ENCODE assay signal across 8 mouse cellular contexts in the genomic region with DNA sequence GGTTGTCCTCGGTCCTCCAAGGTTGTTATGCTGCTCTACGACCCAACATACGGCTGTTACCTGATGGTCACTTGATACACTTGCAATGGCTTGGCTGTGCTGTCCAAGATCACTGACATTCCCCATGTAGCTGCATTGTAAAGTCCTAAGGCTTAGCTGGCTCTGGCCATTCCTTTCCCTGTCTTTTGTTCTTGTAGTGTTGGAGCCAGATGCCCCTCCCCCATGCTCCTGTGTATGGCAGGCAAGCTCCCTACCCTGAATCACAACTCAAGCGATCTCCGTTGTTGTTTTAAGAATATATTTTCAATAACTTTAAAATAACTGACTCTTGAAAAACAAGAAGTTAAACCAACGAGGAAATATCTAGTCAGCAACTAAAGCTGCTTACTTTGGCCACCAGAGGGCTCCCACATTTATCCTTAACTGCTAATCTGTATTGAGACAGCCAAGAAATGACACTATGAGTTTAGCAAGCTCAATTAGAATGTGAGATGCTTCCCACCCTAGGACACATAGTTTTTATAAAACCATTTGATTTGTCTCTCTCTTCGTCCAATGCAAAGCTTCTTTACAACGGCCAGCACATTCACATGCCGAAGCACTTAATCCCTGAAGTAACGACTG.
DNase-seq lines count a peak whose midpoint lies in the region; ATAC-seq lines count a peak whose summit lies in the region.

No protein-coding gene starts in this region.

- H3K27ac ChIP-seq in heart, embryonic 11.5 days (ENCODE audit: low read depth, low read length), result no peak overlapping the region
- H3K27ac ChIP-seq in midbrain, embryonic 12.5 days (replicated peaks), result no peak overlapping the region

- no peak overlapping the region for H3K4me3 ChIP-seq in heart, embryonic 11.5 days (ENCODE audit: low read depth, low read length)
- no peak overlapping the region for H3K4me3 ChIP-seq in midbrain, embryonic 12.5 days

- 68% methylated on average over 10 of the region's 10 CpGs for whole genome bisulfite sequencing in heart, embryonic 11.5 days (ENCODE audit: insufficient replicate concordance)
- 36% methylated on average over 10 of the region's 10 CpGs for WGBS in midbrain, embryonic 12.5 days

- intact Hi-C loops in heart, postnatal 36 days (cut with DNase I), result loop anchor here (1.0 to 5.0 kb wide), 3 partner anchors 271 to 397 kb away; no protein-coding TSS in a partner anchor

- no peak; the same call in 1 of the 2 replicates for ATAC-seq in heart, embryonic 11.5 days (replicated peaks; ENCODE audit: insufficient number of reproducible peaks, low FRiP score, low TSS enrichment)
- ATAC-seq in midbrain, embryonic 12.5 days (ENCODE audit: low FRiP score, low read depth), result peak; percentile 65

- no peaks in the 10 kb centered on the region for H3K9me3 ChIP-seq in heart, embryonic 11.5 days (replicated peaks; ENCODE audit: control insufficient read depth, low read length)
- H3K9me3 ChIP-seq in midbrain, embryonic 12.5 days, result no peaks in the 10 kb centered on the region

- no peak overlapping the region for H3K4me2 ChIP-seq in heart, embryonic 11.5 days
- H3K4me2 ChIP-seq in midbrain, embryonic 12.5 days (replicated peaks), result no peak overlapping the region

- no peaks in the 10 kb centered on the region for H3K4me1 ChIP-seq in heart, embryonic 11.5 days (ENCODE audit: control insufficient read depth, insufficient read depth, low read length)
- H3K4me1 ChIP-seq in midbrain, embryonic 12.5 days, result peaks cover 7% of the 10 kb centered on the region; the same call in 1 of the 2 replicates

- peak; percentile 5 for DNase-seq in heart, adult 8-10 months (ENCODE audit: low spot score)
- DNase-seq in right cerebral cortex, postnatal 14 days, result peak; percentile 34
- DNase-seq in right cerebral cortex, postnatal 25 days, result no peak
- peak; percentile 50 for DNase-seq in c-Kit-positive CD71-positive TER-119-positive erythroid progenitor cells, embryonic 14.5 days (ENCODE audit: low spot score)
- DNase-seq in heart, postnatal 36 days, result peak; percentile 5 to 12
- DNase-seq in frontal cortex, postnatal 25 days (ENCODE audit: low spot score in 2 of 2), result no peak

- H3K27me3 ChIP-seq in heart, embryonic 11.5 days (ENCODE audit: control insufficient read depth, insufficient read depth, low read length), result no peaks in the 10 kb centered on the region
- no peaks in the 10 kb centered on the region for H3K27me3 ChIP-seq in midbrain, embryonic 12.5 days

- no peaks in the 10 kb centered on the region for H3K36me3 ChIP-seq in heart, embryonic 11.5 days (ENCODE audit: control insufficient read depth, insufficient read depth, low read length)
- H3K36me3 ChIP-seq in midbrain, embryonic 12.5 days, result no peaks in the 10 kb centered on the region

- no peak overlapping the region for H3K9ac ChIP-seq in heart, embryonic 11.5 days (ENCODE audit: low read depth, low read length)
- no peak overlapping the region for H3K9ac ChIP-seq in midbrain, embryonic 12.5 days (replicated peaks)

Comparison
In these comparisons a context has a peak if more than half of its experiments do, and no peak if none do; other contexts are left out.
1. DNase-seq: peak in heart, adult 8-10 months (single experiment), right cerebral cortex, postnatal 14 days (single experiment), c-Kit-positive CD71-positive TER-119-positive erythroid progenitor cells, embryonic 14.5 days (single experiment) and heart, postnatal 36 days (2 of 2); none in right cerebral cortex, postnatal 25 days (single experiment) and frontal cortex, postnatal 25 days (0 of 2).